Mouse (Mus musculus) neural tube, embryonic 11.5 days (tissue): ENCODE results near the gene Cd300lg. TPM values are rescaled to one million over a fixed set of nuclear protein-coding genes. Genes with fewer than 3 reads are reported as not detected.

Source experiments
- ATAC-seq: fragments of 200-750 bp; cut with Nextera tagmentation; 2 replicates; pipeline ENCODE4 v1.8.0; 2017; ENCODE audit warnings: moderate number of reproducible peaks, mild to moderate bottlenecking, moderate TSS enrichment, moderate library complexity; ENCODE audit not compliant: insufficient read depth, low FRiP score, low TSS enrichment
- DNase-seq: peaks from one replicate; pipeline ENCODE4 v3.0.0-alpha.2; 2015; ENCODE audit warnings: low spot score
- H3K27ac ChIP-seq: fragments of 300-500 bp; sonication (generic); 2 replicates; pipeline ENCODE4 v1.5.1; 2014; ENCODE audit warnings: low read depth, mild to moderate bottlenecking, low read length
- H3K27me3 ChIP-seq: fragments of 300-500 bp; sonication (generic); 2 replicates; pipeline ENCODE4 v1.6.1; 2014; ENCODE audit warnings: mild to moderate bottlenecking, low read length, mixed read lengths; ENCODE audit not compliant: control insufficient read depth, insufficient read depth
- H3K36me3 ChIP-seq: fragments of 300-500 bp; sonication (generic); 2 replicates; pipeline ENCODE4 v1.6.1; 2014; ENCODE audit warnings: mild to moderate bottlenecking, low read length, moderate library complexity, mixed read lengths; ENCODE audit not compliant: control insufficient read depth, insufficient read depth
- H3K4me1 ChIP-seq: fragments of 300-500 bp; sonication (generic); 2 replicates; pipeline ENCODE4 v1.6.1; 2014; ENCODE audit warnings: low read length, mixed read lengths; ENCODE audit not compliant: control insufficient read depth, insufficient read depth
- H3K4me2 ChIP-seq: fragments of 300-500 bp; sonication (generic); 2 replicates; pipeline ENCODE4 v1.6.1; 2014; ENCODE audit warnings: low read depth, mild to moderate bottlenecking, moderate library complexity
- H3K4me3 ChIP-seq: fragments of 300-500 bp; sonication (generic); 2 replicates; pipeline ENCODE4 v1.5.1; 2014; ENCODE audit warnings: low read depth, low read length
- H3K9ac ChIP-seq: fragments of 300-500 bp; sonication (generic); 2 replicates; pipeline ENCODE4 v1.6.1; 2014; ENCODE audit warnings: mild to moderate bottlenecking, low read length
- H3K9me3 ChIP-seq: fragments of 300-500 bp; sonication (generic); 2 replicates; pipeline ENCODE4 v1.6.1; 2016; ENCODE audit warnings: low read length; ENCODE audit not compliant: control insufficient read depth
- WGBS: fragments of 180-500 bp; shearing (Covaris S2); extraction: QIAGEN DNeasy Blood & Tissue Kit; methylation state at CpG from one replicate; pipeline ENCODE4 v1.1.7; 2014; 5-methylcytosine and 5-hydroxymethylcytosine counted together
- polyA plus RNA-seq: library from polyadenylated mRNA; unstranded; fragments of >200 nt; fragmentation: Nextera tagmentation; extraction: Ambion mirVana; gene quantifications from 2 replicates; pipeline ENCODE4 v1.2.1, GENCODE M21; 2014

Gene Cd300lg
- polyA plus RNA-seq = 0.12 and 0.26 TPM in 2 replicates

DNA sequence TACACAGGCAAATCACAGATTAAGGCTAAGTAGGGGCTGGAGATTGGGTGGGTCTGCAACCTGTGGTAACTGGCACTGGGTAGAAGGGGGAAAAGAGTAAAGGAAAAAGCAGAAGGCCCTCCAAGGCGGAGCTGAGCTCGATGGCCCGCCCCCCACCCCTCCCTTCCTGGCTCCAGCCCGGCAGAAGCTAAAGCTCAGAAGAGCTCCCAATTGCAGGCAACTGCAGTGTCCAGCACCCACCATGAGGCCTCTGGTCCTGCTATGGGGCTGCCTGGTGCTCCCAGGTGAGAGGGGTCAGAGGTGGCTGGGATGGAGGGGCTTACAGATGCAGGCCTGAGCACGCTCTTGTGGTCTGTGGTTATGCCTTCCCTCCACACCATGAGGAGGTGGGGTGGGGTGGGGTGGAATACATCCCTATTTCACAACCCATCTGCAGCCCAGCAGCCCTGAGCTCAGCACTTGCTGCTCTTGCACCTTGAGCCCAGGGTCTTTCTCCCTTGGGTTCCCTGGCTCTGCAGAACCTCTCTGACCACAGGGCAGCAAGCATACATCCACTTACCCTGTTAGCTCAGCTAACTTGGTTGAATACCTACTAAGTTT is at the start of gene Cd300lg:
Gene Cd300lg, plus strand, starts transcription at position 160 of the 600 bp plus-strand sequence.
- Histone ChIP-seq H3K4me3 (no peak within 1 kb of the TSS), H3K27me3 (no peaks in the 10 kb centered on the region), H3K36me3 (no peaks in the 10 kb centered on the region), H3K9ac (no peak within 1 kb of the TSS), H3K9me3 (no peaks in the 10 kb centered on the region), H3K4me1 (no peaks in the 10 kb centered on the region), H3K4me2 (no peak within 1 kb of the TSS), H3K27ac (no peak within 1 kb of the TSS)
- DNase-seq (no peak), ATAC-seq (no peak)
- WGBS = 65% methylated on average over 5 of the region's 5 CpGs

DNA sequence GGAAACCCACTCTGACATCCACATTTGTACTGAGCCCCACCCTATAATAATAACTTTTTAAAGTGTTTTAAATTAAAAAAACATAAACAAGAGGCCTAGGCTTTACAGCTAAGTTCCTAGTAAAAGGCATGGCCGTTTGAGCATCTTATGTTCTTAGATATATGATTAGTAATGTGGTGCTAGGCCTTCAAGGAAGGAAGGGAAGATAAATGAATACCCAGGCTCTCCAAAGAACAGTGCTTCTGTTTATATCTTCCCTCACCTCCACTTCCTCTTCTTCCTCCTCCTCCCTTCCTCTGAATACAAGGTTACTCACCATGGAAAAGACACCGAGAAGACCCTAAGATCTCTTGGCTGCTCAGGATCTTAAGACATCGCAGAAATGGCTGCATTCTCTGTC is 49.5 kb upstream of the Cd300lg start:
- no peak overlapping the region for H3K27ac ChIP-seq
- no peak overlapping the region for H3K4me2 ChIP-seq
- H3K36me3 ChIP-seq = no peaks in the 10 kb centered on the region
- DNase-seq (no peak), ATAC-seq (no peak)
- no peak overlapping the region for H3K4me3 ChIP-seq
- H3K9ac ChIP-seq = no peak overlapping the region
- no peaks in the 10 kb centered on the region for H3K4me1 ChIP-seq
- WGBS = 89% methylated on average over 3 of the region's 3 CpGs
- no peaks in the 10 kb centered on the region for H3K9me3 ChIP-seq
- no peaks in the 10 kb centered on the region for H3K27me3 ChIP-seq

DNA sequence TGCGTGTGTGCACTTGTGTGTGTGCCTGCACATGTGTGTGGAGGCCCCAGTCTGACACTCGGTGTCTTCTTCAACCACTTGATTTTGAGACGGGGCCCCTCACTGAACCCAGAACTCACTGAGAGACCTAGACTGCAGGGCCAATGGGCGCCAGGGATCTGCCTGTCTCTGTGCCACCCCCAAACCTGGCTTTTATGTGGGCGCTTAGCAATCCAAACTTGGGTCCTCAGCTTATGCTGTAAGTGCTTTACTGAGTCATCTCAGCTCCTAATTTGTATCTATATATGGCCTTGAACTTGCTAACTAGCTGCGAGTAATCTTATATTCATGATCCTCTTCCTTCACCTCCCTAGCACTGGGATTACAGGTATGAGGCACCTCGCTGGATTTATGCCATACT is 48.9 kb upstream of the Cd300lg start:
- H3K9me3 ChIP-seq = no peaks in the 10 kb centered on the region
- H3K4me3 ChIP-seq = no peak overlapping the region
- H3K4me1 ChIP-seq = no peaks in the 10 kb centered on the region
- no peak overlapping the region for H3K4me2 ChIP-seq
- H3K27me3 ChIP-seq = no peaks in the 10 kb centered on the region
- DNase-seq = no peak
- H3K9ac ChIP-seq = no peak overlapping the region
- no peak for ATAC-seq
- 89% methylated on average over 7 of the region's 7 CpGs for WGBS
- H3K36me3 ChIP-seq = no peaks in the 10 kb centered on the region
- H3K27ac ChIP-seq = no peak overlapping the region

DNA sequence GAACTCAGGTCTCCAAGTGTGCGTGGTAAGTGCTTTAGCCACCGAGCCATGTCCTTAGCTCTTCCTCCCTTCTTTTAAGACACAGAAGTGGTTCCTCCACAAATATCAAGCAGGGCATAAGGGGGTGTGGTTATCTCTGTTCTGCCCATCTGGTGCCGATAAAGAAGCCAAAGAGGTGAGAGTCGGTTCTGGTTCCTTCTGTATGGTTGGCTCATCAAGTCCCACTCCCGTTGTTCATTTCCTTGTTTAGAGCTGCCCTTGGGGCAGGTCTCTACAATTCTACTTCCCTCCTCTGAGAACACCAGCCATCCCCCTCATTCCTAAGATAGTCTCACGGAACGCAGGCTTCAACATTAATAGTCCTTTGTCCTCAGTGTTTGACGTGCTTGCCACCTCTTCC is 47.2 kb upstream of the Cd300lg start:
- no peak for DNase-seq

DNA sequence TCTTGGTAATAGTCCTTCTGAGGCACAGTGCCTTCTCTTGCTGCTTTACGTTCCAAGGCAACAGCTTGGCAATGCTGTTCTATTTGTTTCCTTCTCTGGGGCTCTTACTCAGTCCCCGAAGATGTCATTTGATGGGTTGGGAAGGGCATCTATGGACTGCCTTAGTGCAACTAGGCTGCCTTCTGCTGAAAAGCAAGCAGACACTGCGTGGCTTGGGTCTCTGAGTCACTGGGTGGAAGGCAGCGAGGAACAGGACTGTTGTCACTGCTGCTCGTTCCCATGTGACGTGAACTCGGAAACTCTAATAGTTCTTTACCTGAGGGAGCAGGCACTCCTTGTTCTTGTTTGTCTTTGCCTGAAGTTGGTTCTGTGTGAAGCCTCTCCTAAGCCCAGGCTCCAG is 45.4 kb upstream of the Cd300lg start:
- no peaks in the 10 kb centered on the region for H3K27me3 ChIP-seq
- DNase-seq (no peak), ATAC-seq (no peak)
- H3K36me3 ChIP-seq = no peaks in the 10 kb centered on the region
- H3K4me2 ChIP-seq = no peak overlapping the region
- no peaks in the 10 kb centered on the region for H3K9me3 ChIP-seq
- H3K4me1 ChIP-seq = no peaks in the 10 kb centered on the region
- H3K9ac ChIP-seq = no peak overlapping the region
- no peak overlapping the region for H3K27ac ChIP-seq
- no peak overlapping the region for H3K4me3 ChIP-seq
- 92% methylated on average over 7 of the region's 7 CpGs for WGBS

More for the DNA sequence above, 47.2 kb upstream of the Cd300lg start:
- no peaks in the 10 kb centered on the region for H3K36me3 ChIP-seq
- no peak overlapping the region for H3K27ac ChIP-seq
- no peak overlapping the region for H3K9ac ChIP-seq
- no peaks in the 10 kb centered on the region for H3K4me1 ChIP-seq
- no peaks in the 10 kb centered on the region for H3K27me3 ChIP-seq
- no peaks in the 10 kb centered on the region for H3K9me3 ChIP-seq
- 85% methylated on average over 8 of the region's 8 CpGs for WGBS
- H3K4me3 ChIP-seq = no peak overlapping the region
- no peak for ATAC-seq
- H3K4me2 ChIP-seq = no peak overlapping the region

DNA sequence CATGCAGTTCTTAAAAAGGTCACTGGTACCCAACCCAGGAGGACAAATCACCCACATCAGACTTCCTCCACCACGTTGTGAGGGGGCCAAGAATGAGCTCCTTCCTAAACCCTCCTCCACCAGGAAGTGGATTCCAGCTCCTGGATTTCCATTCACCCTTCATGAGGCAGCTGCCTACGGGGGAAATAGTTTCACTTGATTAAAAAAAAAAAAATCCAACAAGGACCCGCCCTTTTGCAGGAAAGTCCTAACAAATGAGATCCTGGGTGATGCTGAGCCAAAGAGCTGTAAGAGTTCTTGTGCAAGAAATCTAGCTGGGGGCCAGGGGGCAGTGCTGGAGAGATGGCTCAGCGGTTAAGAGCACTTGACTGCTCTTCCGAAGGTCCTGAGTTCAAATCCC is 43.1 kb upstream of the Cd300lg start:
- no peak for DNase-seq
- Histone ChIP-seq H3K27me3 (no peaks in the 10 kb centered on the region), H3K9ac (no peak overlapping the region), H3K9me3 (no peaks in the 10 kb centered on the region), H3K4me1 (no peaks in the 10 kb centered on the region), H3K4me3 (no peak overlapping the region), H3K27ac (no peak overlapping the region), H3K4me2 (no peak overlapping the region), H3K36me3 (peaks cover 3% of the 10 kb centered on the region; the same call in 1 of the 2 replicates)
- no peak for ATAC-seq
- 67% methylated on average over 5 of the region's 5 CpGs for WGBS

DNA sequence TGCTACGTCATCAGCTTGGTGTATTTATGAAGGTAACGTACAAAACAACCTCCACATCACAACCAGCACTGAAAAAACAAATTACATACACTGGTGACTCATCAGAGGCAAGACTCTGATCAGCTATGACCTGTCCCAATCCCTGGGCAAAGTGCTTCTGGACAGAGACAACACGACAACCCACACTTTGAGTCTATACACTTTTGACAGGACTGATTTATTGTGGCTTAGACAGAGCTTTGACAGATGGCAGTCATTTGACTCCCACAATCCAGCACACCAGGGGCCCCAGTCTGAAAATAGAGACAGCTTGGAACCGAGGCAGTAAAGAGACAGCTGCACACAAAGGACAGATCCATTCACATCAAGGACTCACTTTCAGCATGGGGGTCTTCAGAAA is 41.8 kb upstream of the Cd300lg start:
- Histone ChIP-seq H3K27ac (no peak overlapping the region), H3K9ac (no peak overlapping the region), H3K4me2 (no peak overlapping the region), H3K36me3 (peaks cover 6% of the 10 kb centered on the region), H3K27me3 (no peaks in the 10 kb centered on the region), H3K4me3 (no peak overlapping the region), H3K9me3 (no peaks in the 10 kb centered on the region), H3K4me1 (no peaks in the 10 kb centered on the region)
- no peak for ATAC-seq
- peak; percentile 23 for DNase-seq
- WGBS = 46% methylated on average over 4 of the region's 4 CpGs

DNA sequence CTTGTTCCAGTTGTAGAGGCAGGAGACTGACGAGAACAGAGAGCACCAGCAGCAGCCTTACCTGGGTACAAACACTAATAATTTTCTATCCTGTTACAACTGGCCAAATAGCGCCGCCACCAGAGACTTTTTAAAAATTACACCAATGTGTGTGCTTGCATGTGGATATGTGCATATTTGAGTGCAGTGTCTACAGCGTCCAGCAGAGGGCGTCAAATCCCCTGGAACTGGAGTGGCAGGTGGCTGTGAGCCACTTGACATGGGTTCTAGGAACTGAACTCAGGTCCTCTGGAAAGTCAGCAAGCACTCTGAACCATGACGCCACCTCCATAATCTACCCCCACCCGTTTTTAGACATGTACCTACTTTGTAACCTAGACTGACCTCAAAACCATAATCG is 37.1 kb upstream of the Cd300lg start:
- H3K4me1 ChIP-seq = no peaks in the 10 kb centered on the region
- H3K27me3 ChIP-seq = no peaks in the 10 kb centered on the region
- peak; percentile 34 for DNase-seq
- WGBS = 93% methylated on average over 8 of the region's 8 CpGs
- no peak overlapping the region for H3K9ac ChIP-seq
- H3K9me3 ChIP-seq = no peaks in the 10 kb centered on the region
- peaks cover 6% of the 10 kb centered on the region for H3K36me3 ChIP-seq
- no peak overlapping the region for H3K27ac ChIP-seq
- no peak overlapping the region for H3K4me3 ChIP-seq
- no peak overlapping the region for H3K4me2 ChIP-seq
- no peak for ATAC-seq

DNA sequence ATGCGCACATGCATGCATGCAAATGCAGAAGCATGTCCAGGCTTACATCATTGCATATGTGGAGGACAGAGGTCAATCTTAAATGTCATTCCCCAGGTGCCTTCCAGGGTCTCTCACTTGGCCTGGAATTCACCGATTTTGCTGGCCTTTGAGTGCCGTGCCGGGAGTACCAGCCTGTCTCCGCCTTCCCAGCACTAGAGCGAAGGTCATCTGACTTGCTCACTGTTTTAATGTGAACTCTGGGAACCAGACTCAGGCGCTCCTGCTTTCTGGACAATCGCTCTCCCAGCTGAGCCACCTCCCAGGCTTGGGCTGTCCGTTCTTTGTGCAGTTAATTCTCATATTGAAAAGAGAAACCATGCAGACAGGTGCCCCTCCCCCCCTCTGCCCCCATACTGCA is 35.0 kb upstream of the Cd300lg start:
- no peaks in the 10 kb centered on the region for H3K9me3 ChIP-seq
- 65% methylated on average over 9 of the region's 9 CpGs for WGBS
- H3K27ac ChIP-seq = no peak overlapping the region
- H3K36me3 ChIP-seq = peaks cover 6% of the 10 kb centered on the region
- no peak overlapping the region for H3K9ac ChIP-seq
- H3K4me3 ChIP-seq = no peak overlapping the region
- no peaks in the 10 kb centered on the region for H3K27me3 ChIP-seq
- no peak for ATAC-seq
- no peak for DNase-seq
- H3K4me2 ChIP-seq = no peak overlapping the region
- no peaks in the 10 kb centered on the region; the same call in 1 of the 2 replicates for H3K4me1 ChIP-seq
